Mouse (Mus musculus): ENCODE data around the gene Hemk1.

The Hemk1 gene

DNA sequence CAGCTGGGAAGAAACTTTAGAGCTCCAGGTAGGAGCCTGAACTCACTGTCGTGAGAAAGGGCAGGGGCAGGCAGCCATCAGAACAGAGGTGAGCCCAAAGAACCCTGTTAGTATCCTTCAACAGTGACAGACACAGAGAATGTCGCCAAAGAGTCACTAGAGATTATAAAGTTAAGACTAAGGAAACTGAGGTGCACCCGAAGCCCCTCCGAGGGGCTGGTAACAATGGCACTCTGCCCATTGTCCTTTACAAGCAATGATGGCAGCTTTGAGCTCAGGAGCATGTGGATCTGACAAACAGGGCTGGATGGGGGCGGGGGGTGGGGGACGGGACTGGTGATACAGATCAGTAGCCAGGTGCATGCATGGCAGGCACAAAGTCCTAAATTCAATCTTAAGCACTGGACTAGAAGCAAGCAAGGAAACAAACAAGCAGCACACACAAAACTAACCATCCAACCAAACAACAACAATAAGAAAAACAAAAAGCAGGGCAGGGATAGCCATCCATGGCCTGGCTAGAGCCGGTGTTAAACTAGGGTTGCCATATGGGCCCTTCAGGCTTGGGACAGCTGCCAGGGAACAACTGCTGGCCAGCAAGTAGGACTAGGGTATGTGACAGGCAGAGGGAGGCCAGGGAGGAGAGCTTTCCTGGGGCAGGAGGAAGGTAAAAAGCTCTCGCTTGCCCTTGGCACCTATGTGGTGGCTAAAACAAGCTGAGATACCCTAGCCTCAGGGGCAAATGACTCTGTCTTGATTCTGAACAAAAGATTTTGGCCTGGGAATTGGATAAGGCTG, 5.2 kb upstream of the Hemk1 start:
- no peak for DNase-seq (ENCODE audit: low spot score)

DNA sequence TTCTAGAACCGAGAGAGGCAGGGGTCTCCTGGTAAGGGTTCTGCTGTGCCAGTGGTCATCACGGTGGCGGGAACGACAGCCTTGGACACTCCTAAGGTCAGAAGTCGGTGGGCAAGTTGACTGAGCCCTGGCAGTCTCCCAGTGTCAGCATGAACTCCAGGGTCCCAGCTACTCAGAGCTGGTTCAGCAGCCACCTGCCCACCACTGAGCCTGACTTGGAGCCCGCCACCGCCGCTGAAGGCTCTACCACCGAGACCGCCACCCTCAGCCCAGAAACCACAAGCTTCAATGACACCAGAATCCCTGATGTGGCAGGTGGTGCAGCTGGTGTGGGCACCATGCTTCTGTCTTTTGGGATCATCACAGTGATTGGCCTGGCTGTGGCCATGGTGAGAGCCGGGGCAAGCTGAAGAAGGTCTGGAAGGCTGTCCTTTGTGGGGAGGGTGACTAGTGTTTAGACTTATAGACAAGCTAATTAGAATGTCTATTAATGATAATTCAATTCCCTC, 4.1 kb upstream of the Hemk1 start:
- DNase-seq (ENCODE audit: low spot score) = no peak

DNA sequence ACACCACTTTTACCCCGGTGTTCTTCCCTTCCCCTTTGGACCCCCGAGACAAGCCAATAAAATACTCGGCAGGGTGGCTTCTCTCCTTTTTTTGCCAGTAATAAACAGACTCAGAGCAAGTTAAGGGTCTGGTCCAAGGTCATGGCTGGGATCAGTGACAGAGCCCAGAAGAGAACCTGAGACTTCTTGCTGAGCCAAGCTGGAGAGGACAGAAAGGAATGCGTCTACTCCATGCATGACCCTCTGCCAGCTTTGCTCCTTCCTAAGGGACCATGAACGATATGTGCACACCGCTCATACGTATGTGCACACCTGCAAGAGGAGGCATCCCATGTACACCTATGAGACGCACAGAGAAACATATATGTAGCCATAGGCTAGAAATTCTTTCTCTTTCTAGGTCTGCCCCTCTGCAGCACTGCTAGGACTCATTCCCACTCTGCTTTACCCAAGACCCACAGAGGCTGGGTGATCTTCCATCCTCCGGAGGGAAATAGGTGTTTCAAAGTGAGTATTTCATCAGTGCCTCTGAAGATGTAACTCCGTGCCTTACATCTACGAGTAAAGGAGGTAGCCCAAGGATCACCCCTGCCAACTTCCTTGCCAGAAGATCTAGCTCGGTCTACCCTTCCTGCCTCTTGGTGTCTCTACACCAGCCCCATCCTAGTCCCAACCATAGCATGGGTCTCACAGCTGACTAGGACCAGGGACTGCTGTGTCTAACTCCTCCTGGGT, 2.9 kb upstream of the Hemk1 start:
- DNase-seq (ENCODE audit: low spot score) = no peak

DNA sequence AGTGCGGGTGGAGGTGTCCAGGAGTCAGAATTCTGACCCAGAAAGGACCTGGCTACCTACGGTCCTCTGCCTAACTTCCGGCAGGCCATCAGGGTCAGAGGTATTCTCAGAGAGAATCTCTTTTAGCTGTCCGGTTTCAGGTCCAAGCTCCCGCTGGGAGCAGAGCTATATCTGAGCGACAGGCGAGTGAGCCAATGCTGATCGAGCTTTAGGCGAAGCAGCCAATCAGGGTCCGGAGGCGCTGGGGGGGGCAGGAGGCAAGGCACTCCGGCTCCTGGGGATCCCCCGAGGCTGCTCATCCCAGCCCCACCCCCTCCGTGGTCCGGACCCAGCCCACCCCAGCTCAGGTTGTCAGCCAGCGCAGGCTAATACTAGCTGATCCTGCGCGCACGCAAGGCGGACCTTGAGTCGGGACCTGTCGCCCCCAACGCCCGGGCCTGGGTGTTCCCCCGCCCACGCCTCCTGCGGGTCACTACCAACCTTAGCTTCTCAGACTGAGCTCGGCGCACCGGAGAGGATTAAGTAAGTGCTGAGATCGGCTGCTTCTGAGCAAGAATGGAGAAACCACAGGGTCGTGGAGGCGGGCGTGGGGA, 2.2 kb upstream of the Hemk1 start, which contains the start of gene 6430571L13Rik:
6430571L13Rik (plus strand) TSS at position 336 of the 593 bp plus-strand sequence.
- peak; percentile 88 for DNase-seq (ENCODE audit: low spot score)

DNA sequence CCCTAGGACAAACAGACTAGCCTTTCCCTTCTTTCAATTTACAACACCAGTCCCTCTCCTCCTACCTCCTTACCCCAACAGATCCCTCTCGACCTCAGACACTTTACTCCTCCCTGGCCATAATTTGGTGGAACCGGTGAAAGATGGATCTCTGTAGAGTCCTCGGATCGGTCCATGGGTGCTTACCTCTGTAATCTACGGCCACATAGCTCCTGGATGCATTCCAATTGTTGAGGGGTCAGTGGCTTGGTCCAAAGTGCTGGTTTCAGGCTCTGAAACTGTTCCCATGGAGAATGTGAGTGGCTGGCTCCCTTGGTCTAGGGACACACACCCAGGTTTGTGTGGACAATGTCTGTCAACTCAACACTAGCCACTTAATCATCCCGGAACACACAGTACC, 1.8 kb downstream of the Hemk1 start:
- no peak for DNase-seq (ENCODE audit: low spot score)

DNA sequence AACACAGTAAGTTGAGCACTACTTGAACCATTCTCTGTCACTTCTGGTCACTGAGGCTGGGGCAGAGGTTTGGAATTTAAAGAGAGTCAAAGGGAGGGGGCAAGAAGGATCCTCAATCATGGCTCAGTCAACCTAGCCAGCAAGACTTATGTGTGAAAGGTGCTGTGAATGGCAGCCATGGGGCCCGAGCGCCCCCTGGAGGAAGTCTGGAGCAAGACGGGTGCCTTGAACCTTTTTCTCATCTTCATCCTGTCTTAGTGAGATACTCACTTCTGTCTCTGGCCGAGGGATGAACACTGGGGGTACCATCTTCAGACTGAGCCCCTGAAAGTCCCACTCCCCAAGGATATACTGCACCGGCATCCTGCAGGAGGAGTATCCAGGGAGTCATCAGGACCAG, 2.2 kb downstream of the Hemk1 start:
- peak; percentile 60 for DNase-seq (ENCODE audit: low spot score)

DNA sequence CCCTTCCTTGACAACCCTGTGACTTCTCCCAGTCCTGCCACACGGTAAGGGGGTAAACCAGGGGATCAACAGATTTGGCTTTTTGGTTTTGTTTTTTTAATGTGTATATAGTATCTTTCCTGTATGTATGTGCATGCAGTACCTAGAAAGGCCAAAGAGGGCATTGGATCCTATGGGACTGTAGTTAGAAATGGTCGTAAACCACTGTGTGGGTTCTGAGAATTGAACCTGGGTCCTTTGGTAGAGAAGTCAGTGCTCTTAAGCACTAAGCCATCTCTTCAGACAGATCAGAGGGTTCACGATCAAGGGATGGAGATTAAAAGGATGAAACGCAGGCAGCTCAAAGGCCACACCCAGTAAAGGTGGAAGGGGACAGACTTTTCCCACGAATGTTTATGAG, 3.1 kb downstream of the Hemk1 start:
- no peak for DNase-seq (ENCODE audit: low spot score)

DNA sequence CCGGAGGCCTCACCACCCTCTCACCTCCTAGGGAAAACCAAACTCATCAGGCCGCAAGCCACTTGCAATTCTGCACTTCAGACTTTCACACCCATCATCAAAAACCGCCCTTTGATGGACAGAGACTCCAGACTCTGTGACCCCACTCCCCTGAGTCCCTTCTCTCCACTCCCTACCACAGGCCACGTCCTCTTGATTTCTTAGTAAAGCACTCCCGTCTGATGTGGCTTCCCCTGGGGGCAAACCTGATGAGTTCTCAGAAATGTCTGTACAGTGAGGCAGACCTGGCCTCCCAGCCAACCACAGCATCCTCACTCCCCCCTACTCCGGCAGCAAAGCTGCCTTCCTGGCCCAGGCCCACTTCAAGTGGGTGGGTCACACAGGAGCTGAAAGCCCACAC, 3.8 kb downstream of the Hemk1 start:
- DNase-seq (ENCODE audit: low spot score) = no peak

DNA sequence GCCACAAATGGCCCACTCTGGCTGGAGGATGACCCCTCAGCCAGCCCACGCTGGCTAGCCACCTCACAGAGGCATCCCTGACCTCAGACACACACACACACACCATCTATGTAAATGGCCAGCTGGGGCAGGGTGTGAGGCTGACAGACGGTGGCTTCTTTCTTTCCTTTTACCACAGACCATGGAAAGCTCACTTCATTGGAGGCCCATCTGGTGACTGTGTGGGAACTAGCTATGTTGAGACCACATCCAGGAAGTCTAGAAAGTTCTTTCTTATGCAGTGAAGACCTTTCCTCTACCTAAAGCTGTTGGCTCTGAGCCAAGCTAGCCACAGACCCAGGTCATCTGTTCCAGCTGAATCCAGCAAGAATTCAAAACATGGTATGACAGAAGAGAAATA, 4.5 kb downstream of the Hemk1 start:
- no peak for DNase-seq (ENCODE audit: low spot score)

DNA sequence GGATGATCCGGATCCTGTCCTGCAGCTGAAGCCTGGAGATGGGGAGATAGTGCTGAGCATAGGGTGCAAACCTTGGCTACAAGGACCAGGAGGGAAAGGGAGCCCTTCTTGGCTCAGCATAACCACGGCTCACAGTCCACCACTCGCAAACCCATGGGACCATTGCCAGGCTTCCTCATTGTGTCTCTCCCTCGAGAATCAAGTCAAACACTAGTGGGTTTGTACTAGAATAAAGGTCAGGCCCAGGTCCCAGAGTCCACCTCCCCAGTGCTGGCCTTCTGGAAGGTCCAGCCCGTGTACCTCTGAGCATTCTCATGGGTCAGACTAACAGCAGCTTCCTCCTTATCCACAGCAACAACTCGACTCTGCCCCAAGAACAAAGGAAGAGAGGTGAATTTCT, 7.4 kb downstream of the Hemk1 start:
- no peak for DNase-seq (ENCODE audit: low spot score)

DNA sequence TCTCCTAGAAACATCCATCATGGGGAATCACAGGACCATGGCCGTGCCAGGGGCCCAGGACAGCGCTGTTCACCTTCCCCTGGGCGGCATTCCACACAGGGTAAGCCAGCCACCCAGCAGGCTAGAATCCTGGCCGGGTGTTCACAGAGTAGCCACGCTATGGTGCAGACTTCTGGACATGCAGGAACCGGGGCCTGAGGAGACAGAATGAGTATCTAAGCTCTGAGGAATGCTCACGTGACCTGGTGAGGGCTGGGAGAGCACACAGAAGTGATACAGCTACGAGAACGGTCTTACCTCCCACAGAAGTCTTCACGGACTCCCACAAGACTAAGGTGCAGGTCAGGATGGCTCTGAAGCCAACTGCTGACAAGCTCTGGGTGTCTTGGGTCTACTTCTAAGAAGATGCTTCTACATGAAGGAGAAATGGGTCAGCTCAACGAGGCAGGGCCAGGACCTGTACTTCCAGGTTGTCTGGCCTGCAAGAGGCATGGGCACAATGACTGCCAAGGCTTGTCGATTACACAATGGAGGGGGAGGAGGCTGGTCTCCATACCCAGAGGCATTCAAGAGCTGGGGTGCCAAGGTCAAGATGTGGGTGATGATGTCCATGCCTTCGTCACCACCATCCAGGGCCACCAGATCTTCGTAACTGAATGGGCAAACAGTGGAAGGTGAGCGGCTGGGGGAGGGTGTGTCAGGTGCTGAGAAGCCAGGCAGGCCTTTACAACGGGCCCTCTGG, 10.1 kb downstream of the Hemk1 start:
- no peak for DNase-seq (ENCODE audit: low spot score)

DNA sequence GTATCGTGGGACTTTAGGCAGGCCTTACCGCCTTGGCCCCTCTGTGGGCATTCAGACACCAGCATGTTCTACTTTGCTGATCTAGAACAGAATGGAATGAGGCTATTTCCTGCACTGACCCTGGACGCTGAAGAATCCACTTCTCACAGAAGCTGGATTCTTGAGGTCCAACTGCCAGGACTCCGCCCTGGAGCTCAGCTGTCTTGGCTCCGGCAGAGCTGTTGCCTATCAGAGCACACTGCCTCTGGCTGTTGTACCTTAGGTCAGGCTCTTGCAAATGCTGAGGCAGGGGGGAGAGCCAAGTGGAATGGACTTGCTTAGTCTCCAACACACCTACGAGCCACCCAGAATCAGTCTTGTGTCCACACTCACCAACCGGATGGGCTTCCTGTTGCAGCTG, 12.2 kb downstream of the Hemk1 start:
- DNase-seq (ENCODE audit: low spot score) = no peak

DNA sequence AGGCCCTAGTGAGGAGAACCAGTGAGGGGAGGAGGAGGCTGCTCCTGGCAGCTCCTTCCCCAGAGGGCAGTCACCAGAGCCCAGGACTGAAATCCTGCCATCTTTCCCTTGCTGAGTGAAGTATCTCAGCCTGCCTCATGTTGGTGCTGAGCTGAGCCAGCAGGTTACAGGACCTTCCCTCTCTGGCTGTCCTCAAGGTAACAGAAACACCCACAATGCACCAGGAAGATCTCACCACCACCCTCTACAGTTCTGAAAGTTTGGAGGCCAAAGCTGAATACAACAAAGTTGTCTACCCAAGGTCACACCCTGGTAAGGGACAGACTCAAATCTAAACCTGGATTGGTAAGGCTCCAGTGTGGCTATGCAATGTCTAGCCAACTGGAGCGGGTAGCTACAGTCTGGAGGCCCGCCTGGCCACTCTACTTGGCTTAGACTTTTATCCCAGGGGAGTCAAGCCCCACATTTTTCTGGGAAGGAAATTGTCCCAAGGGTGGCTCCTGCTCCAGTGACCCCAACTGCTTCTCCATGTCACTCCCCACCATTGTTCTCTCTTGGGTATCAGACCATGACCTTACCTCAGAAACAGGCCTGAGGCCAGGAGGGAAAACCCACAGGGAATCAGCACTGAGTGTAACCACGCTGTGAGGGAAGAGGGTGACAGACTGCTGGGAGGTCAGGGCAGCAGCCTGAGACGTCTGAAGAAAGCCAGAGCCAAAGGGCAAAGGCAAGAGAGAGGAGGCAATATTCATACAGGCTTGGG, 13.2 kb downstream of the Hemk1 start:
- no peak for DNase-seq (ENCODE audit: low spot score)

DNA sequence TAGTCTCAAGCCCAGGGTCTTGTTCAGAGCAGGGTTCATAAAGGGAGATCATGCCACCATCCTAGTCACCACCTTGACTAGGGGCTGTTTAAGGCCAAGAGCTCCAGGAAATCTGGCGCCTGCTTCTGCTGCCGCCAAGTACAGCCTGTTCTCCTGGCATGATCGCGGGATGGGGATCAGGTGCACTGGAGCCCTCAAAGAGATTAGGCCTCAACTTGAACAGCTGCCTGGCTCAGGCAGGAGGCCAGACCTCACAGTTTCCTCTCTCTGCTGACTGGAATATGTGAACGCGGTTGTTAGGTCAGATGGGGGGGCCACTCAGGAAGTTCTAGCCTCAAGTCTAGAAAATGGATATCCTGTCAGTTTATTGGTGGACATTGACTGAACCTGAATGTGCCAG, 14.6 kb downstream of the Hemk1 start:
- no peak for DNase-seq (ENCODE audit: low spot score)

DNA sequence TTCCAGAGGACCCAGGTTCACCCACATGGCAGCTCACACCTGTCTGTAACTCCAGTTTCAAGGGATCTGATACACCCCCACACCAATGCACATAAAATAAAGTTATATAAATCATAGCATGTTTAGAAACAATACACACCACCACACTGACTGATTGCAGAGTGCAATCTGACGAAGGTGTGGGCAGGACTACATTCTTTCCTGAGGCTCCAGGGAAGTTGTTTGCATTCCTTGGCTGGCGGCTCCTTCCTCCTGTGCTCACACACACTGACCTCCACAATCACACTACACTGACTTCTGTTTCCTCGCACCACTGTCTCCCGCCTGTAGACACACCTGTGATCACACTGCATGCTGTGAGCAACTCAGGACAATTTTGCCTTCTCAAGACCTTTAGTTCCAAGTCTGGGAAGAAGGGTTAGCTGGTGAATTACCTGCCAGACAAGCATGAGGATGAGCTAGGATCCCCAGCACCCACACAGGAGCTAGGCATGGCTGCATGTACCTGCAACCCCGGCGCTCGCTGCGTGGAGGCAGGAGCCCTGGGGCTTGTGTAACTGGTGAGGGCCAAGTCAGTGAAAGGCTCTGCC, 15.6 kb downstream of the Hemk1 start:
- DNase-seq (ENCODE audit: low spot score) = no peak

DNA sequence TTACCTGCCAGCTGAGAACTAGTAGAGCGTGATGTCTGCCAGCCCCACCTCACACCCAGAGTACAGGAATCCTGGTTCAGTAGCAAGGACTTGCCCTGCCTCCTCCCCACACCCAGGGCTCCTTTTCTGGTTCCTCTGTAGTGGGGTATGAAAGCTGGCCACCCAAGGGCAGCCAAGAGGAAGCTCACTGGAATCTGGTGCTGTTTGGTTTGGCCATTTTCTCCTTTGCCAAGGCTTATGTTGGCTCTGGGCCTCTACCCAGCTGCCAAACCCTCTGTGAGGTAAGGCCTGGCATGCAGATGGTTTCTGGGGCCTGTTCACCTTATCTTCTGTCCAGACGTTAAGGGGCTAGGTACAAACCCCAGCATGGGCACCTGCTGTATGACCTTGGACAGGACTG, 22.4 kb downstream of the Hemk1 start:
- DNase-seq (ENCODE audit: low spot score) = no peak

DNA sequence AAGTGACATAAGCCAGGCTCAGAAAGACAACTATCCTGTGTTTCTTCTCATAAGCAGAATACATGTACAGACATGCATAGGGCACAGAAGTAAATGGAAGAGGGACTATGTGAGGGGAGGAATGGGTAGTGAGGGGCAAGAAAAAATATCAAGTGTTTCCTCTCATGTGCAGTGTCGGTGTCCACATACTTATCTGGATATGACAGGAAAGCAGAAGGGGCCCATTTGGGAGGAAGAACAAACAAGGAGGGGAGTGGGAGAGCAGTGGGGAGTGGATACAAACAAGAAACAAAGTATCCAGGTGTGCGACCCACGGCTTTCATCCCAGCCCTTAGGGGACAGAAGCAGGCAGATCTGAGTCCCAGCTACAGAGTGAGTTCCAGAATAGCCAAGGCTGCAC, 24.2 kb downstream of the Hemk1 start:
- no peak for DNase-seq (ENCODE audit: low spot score)

DNA sequence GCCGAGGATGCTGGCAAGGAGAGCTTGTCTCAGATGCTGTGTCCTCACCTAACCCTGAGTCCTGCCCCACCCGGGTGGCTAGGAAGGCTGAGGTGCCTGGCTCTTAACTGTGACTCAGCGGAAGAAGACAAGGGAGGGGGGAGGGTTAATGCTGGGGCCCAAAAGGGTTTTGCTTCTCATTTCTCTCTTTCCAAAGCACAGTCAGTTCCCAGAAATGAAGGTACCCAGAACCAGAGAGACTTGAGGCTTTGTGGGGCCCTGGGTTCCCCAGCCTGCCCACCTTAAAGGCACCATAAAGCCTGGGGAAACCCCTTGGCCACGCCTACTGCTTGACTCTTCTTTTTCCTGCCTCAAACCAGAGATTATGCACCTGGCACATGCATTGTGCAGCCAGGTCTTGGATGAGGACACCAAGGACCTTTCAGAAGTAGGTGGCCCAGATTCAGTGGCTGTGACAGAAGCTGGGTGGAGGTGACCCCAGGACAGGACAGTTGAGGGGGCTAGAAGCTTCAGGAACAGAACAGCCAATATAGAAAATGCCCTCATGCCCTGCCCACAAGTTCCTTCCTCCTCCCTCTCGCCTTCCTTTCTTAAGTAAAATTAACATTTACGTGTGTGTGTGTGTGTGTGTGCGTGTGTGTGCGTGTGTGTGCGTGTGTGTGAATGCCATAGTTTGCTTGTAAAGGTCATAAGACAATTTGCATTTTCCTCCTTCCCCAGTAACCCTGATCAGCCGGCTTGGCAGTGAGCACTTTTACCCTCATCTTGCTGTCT, 25.2 kb downstream of the Hemk1 start:
- no peak for DNase-seq (ENCODE audit: low spot score)

DNA sequence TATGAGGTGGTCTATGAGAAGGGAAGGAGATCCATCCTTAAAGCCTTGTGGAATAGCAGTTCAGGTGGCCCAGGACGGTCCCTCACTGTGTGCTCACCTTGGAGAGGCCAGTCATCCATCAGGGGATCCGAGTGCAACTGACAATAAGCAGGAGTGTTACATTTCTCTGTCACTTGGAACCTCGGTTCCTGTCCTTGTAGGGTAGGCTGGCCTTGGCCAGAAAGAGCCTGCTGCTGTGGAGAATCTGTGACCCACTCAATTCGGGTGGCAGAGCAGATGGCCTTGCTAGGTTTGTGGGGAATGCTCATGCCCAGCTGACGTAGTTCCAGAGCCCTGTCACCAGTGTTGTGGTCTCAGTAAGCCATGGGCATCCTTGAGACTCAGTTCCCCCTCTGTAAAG, 28.6 kb downstream of the Hemk1 start:
- DNase-seq (ENCODE audit: low spot score) = no peak

DNA sequence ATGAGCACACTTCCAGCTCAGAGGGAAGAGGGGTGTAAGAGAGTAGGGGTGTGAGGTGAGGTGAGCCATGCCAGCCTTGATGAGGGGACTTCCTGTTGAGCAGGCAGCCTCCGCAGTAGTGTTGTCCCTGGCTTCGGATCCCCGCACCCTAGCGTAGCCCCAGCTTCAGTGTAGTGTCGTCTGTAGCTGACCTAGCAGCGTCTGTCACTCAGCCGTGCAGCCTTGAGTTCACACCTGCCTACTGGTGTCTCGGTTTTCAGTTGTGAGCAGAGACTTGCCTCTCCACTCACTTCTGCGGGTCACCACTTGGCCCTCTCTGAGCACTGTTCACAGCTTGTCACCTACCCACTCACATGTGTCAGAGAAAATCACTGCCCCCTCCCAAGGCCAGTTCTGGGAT, 29.0 kb downstream of the Hemk1 start:
- no peak for DNase-seq (ENCODE audit: low spot score)

Measured in left cerebral cortex, adult 11 months (tissue).